ENCODE assay signal across 27 mouse cellular contexts in genomic region chr15:19675545-19675944, GRCm38 (mm10).
DNase-seq lines count a peak whose midpoint lies in the region; ATAC-seq and TF ChIP-seq lines count a peak whose summit lies in the region.
"Had no signal": no experiment of that assay in that cellular context is flagged by ENCODE, and none has a peak within 500 bp of the region (broad histone marks: within the 10 kb centered on the region; RNA-seq: fewer than 3 reads in every experiment).

No protein-coding gene starts in this region.

- H3K27me3 ChIP-seq in lung, postnatal 0 days (replicated peaks; ENCODE audit: insufficient read depth, low read length): no peaks in the 10 kb centered on the region
- H3K27me3 ChIP-seq: embryonic facial prominence, embryonic 12.5 days; embryonic facial prominence, embryonic 15.5 days; forebrain, embryonic 12.5 days; forebrain, embryonic 15.5 days; heart, embryonic 12.5 days; heart, embryonic 15.5 days; Patski had no signal

- H3K4me2 ChIP-seq in lung, postnatal 0 days (replicated peaks; ENCODE audit: low read depth, low read length): no peak overlapping the region
- H3K4me2 ChIP-seq: embryonic facial prominence, embryonic 12.5 days; embryonic facial prominence, embryonic 15.5 days; forebrain, embryonic 12.5 days; forebrain, embryonic 15.5 days; heart, embryonic 12.5 days; heart, embryonic 15.5 days; hindbrain, embryonic 14.5 days had no signal

- no peak for TF ChIP-seq CTCF in lung, postnatal 0 days (IDR thresholded peaks at IDR 0.05)

- whole genome bisulfite sequencing in lung, postnatal 0 days: 62% methylated on average over 7 of the region's 7 CpGs

- no peaks in the 10 kb centered on the region for H3K9me3 ChIP-seq in lung, postnatal 0 days (ENCODE audit: low read length)
- H3K9me3 ChIP-seq: embryonic facial prominence, embryonic 12.5 days; embryonic facial prominence, embryonic 15.5 days; forebrain, embryonic 12.5 days; forebrain, embryonic 15.5 days; G1E; heart, embryonic 12.5 days; heart, embryonic 15.5 days had no signal

- H3K36me3 ChIP-seq in lung, postnatal 0 days (ENCODE audit: insufficient read depth, low read length): no peaks in the 10 kb centered on the region
- H3K36me3 ChIP-seq: embryonic facial prominence, embryonic 12.5 days; embryonic facial prominence, embryonic 15.5 days; forebrain, embryonic 12.5 days; forebrain, embryonic 15.5 days; G1E; heart, embryonic 12.5 days; heart, embryonic 15.5 days had no signal

- no peak overlapping the region for H3K9ac ChIP-seq in lung, postnatal 0 days (replicated peaks; ENCODE audit: low read depth)
- H3K9ac ChIP-seq: embryonic facial prominence, embryonic 12.5 days; embryonic facial prominence, embryonic 15.5 days; forebrain, embryonic 12.5 days; forebrain, embryonic 15.5 days; heart, embryonic 12.5 days; heart, embryonic 15.5 days; hindbrain, embryonic 14.5 days had no signal

- no peak for TF ChIP-seq EP300 in lung, postnatal 0 days (IDR thresholded peaks at IDR 0.05)

- peak; percentile 5 for DNase-seq in lung, postnatal 0 days (ENCODE audit: low spot score)
- DNase-seq in lung, postnatal 4 days: no peak
- peak; percentile 1 for DNase-seq in ES-CJ7 (ENCODE audit: low read depth, low spot score)
- DNase-seq in cerebellum, adult 11-12 months: no peak
- DNase-seq in left cerebral cortex, postnatal 36 days (ENCODE audit: low spot score in 2 of 2): no peak
- DNase-seq: adrenal gland, postnatal 10 days; cerebellum, adult 18-20 months; cerebellum, adult 9-10 months; cerebellum, postnatal 14 days; gastrocnemius, postnatal 10 days; gastrocnemius, postnatal 36 days; heart, postnatal 14 days; heart, postnatal 4 days had no signal

- no peaks in the 10 kb centered on the region for H3K4me1 ChIP-seq in lung, postnatal 0 days (ENCODE audit: insufficient read depth, low read depth, low read length)
- H3K4me1 ChIP-seq: embryonic facial prominence, embryonic 12.5 days; embryonic facial prominence, embryonic 15.5 days; forebrain, embryonic 12.5 days; forebrain, embryonic 15.5 days; heart, embryonic 12.5 days; heart, embryonic 15.5 days had no signal

- no peak overlapping the region for H3K27ac ChIP-seq in lung, postnatal 0 days (ENCODE audit: low read length)
- H3K27ac ChIP-seq: embryonic facial prominence, embryonic 12.5 days; embryonic facial prominence, embryonic 15.5 days; forebrain, embryonic 12.5 days; forebrain, embryonic 15.5 days; heart, embryonic 15.5 days; hindbrain, embryonic 14.5 days; hindbrain, postnatal 0 days had no signal

- intact Hi-C loops in left cerebral cortex, postnatal 36 days (cut with DNase I): no loop called here

- no peak overlapping the region for H3K4me3 ChIP-seq in lung, postnatal 0 days (ENCODE audit: low read depth, low read length)
- H3K4me3 ChIP-seq: embryonic facial prominence, embryonic 12.5 days; embryonic facial prominence, embryonic 15.5 days; forebrain, embryonic 12.5 days; forebrain, embryonic 15.5 days; heart, embryonic 12.5 days; heart, embryonic 15.5 days had no signal

- ATAC-seq in lung, postnatal 0 days: no peak
- peak; percentile 54; the same call in 1 of the 2 replicates for ATAC-seq in common myeloid progenitor, adult 5-6 weeks (replicated peaks; ENCODE audit: low read depth, poor library complexity, severe bottlenecking)
- peak; percentile 93 for ATAC-seq in megakaryocyte progenitor cell, adult 5-6 weeks (replicated peaks; ENCODE audit: poor library complexity)
- ATAC-seq: forebrain, embryonic 15.5 days; hindbrain, postnatal 0 days; inflammation-experienced regulatory T-cells, adult 6 months; intestine, embryonic 16.5 days; Patski had no signal

Comparison
In these comparisons a context has a peak if more than half of its experiments do, and no peak if none do; other contexts are left out.
1. DNase-seq: peak in lung, postnatal 0 days (single experiment) and ES-CJ7 (single experiment); none in lung, postnatal 4 days (0 of 2), cerebellum, adult 11-12 months (single experiment) and left cerebral cortex, postnatal 36 days (0 of 2).